Comparison of ENCODE assay signal across 8 mouse cellular contexts in the genomic region with DNA sequence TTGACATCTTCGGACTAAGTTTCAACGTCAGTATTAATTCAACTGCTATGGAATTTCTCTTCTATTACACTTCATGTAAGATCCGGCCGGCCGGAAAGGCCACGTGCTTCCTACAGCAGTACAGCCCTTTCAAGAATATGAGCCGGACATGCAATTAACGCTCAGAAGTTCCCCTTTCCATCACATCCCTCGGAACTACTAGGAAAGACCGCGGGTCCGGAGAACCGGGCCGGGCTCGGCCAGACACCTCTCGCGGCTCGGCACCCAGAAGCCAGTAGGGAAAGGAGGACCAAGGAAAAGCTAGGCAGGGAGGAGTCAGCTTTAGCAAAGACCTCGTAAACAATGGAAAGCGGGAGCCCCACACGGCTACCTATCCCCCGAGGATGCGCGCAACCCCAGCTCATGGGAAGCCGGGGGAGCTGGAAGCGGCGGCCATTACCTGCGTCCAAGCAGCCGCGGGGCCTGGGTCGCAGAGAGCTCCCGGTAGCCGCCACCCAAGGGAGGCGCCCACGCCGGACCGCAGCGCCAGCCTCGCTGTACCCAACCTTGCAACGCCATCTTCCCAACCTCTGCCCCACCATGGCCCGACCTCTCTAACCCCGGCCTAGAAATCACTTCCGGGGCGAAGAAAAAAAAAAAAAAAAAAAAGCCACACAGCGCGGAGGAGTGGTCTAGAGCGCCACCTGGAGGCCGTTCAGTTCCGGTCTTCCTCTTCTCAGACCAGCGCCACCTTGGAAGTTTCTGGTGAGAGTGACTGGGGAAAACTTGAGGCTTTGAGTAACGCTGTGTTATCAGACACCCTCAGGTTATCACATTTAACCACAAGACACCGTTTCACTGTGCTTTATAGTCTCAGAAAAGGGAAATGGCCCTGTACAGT. TPM values are rescaled to one million over a fixed set of nuclear protein-coding genes. Genes with fewer than 3 reads are reported as not detected.
DNase-seq lines count a peak whose midpoint lies in the region; ATAC-seq lines count a peak whose summit lies in the region.

Parl (minus strand) TSS at position 618 of the 880 bp plus-strand sequence.

- no peaks in the 10 kb centered on the region for H3K9me3 ChIP-seq in hindbrain, embryonic 16.5 days (ENCODE audit: control insufficient read depth, low read length)

- H3K4me1 ChIP-seq in hindbrain, embryonic 16.5 days (ENCODE audit: control insufficient read depth, insufficient read depth, low read depth, low read length): peaks cover 12% of the 10 kb centered on the region

- H3K9ac ChIP-seq in hindbrain, embryonic 16.5 days (ENCODE audit: low read depth, low read length): peak within 1 kb of the TSS; percentile 73

- peak within 1 kb of the TSS; percentile 61 for H3K4me2 ChIP-seq in hindbrain, embryonic 16.5 days (ENCODE audit: low read length)

- no peaks in the 10 kb centered on the region for H3K36me3 ChIP-seq in hindbrain, embryonic 16.5 days (ENCODE audit: control insufficient read depth, insufficient read depth, low read length)

- H3K27me3 ChIP-seq in hindbrain, embryonic 16.5 days (replicated peaks; ENCODE audit: control insufficient read depth, insufficient read depth, low read length): no peaks in the 10 kb centered on the region

- peak; percentile 82 for DNase-seq in WW6 (ENCODE audit: low read depth, low spot score)
- peak; percentile 72 to 87 for DNase-seq in cerebellum, postnatal 4 days (ENCODE audit: low spot score in 2 of 2)
- peak; percentile 80 for DNase-seq in gastrocnemius, adult 18-20 months (ENCODE audit: low spot score)
- peak; percentile 82 to 86 for DNase-seq in left cerebral cortex, adult 18-20 months (ENCODE audit: low spot score in 2 of 2)
- peak; percentile 77 to 86 for DNase-seq in right cerebral cortex, adult 2 months (ENCODE audit: low spot score in 2 of 2)
- peak; percentile 86 for DNase-seq in urinary bladder, postnatal 14 days (ENCODE audit: low spot score)

- H3K4me3 ChIP-seq in hindbrain, embryonic 16.5 days (ENCODE audit: low read length): peak within 1 kb of the TSS; percentile 74

- under 1% methylated on average over 52 of the region's 52 CpGs for WGBS in hindbrain, embryonic 16.5 days

- ATAC-seq in hindbrain, embryonic 16.5 days: peak; percentile 95
- peak; percentile 92 for ATAC-seq in megakaryocyte, adult 5-6 weeks (ENCODE audit: poor library complexity, severe bottlenecking)

- H3K27ac ChIP-seq in hindbrain, embryonic 16.5 days (ENCODE audit: low read depth, low read length): peak within 1 kb of the TSS; percentile 62

RNA-seq across cellular contexts. Expression of gene Parl, which starts in this region (rescaled TPM):
- total RNA-seq in gastrocnemius, adult 18-20 months (2021): 10 to 100 TPM; 61.3 to 68.5 TPM
- polyA plus RNA-seq in hindbrain, embryonic 16.5 days (2015; fragmentation: Nextera tagmentation; extraction: Ambion mirVana): 69.8 and 75.2 TPM in 2 replicates
- 10 to 100 TPM; 47.9 to 53.6 TPM for total RNA-seq in left cerebral cortex, adult 18-20 months (2021)
- total RNA-seq in megakaryocyte, adult 5-6 weeks (2015): 95.2 and 99.9 TPM in 2 replicates
- 181 and 196 TPM in 2 replicates for total RNA-seq in megakaryocyte, adult 5-6 weeks (2017)

Comparison
In these comparisons a context has a peak if more than half of its experiments do, and no peak if none do; other contexts are left out.
1. Peak in every context shown above with its lines: DNase-seq, ATAC-seq, H3K4me3 ChIP-seq and H3K27ac ChIP-seq.